Mouse (Mus musculus) left cerebral cortex, postnatal 25 days (tissue): ENCODE measurements at regions not wholly inside any gene's neighbourhood (a gene's known extent, or its start where the extent isn't known, plus 50 kb on each side); places are given as distances from the start of the nearest gene placed in this dataset.

Experiments used
- DNase-seq, 2 experiments: peaks; one replicate each; pipeline ENCODE4 v3.0.0; 2022; ENCODE audit warnings: low spot score in 2 of 2, mixed read lengths in 1 of 2
- intact Hi-C: fragments of 180-260 bp; cut with DNase I; formaldehyde crosslinking; loops from one replicate; pipeline ENCODE4 v1.15.1; 2025

- intact Hi-C loops: no loop called here
- no peak for DNase-seq
These were observed 62.5 kb upstream of the Lrch2 start for GRCm38 (mm10) chrX:147616374-147616773.

- intact Hi-C loops: loop anchor here (5.0 kb wide), 2 partner anchors 36 to 551 kb away; no protein-coding TSS in a partner anchor
- DNase-seq: peak; percentile 59 to 66
These were observed 54.8 kb upstream of the Lrch2 start for GRCm38 (mm10) chrX:147608660-147609059.
